Mouse (Mus musculus) lung, embryonic 15.5 days (tissue): ENCODE results near the gene Fcmr. TPM values are rescaled to one million over a fixed set of nuclear protein-coding genes. Genes with fewer than 3 reads are reported as not detected.

Experiments
- ATAC-seq: fragments of 200-750 bp; cut with Nextera tagmentation; 2 replicates; pipeline ENCODE4 v1.8.0; 2017; ENCODE audit warnings: moderate number of reproducible peaks, borderline replicate concordance; ENCODE audit not compliant: low FRiP score, low TSS enrichment; ENCODE audit errors: extremely low read depth
- H3K27ac ChIP-seq: fragments of 300-500 bp; sonication (generic); 2 replicates; pipeline ENCODE4 v1.5.1; 2015; ENCODE audit warnings: moderate library complexity, mild to moderate bottlenecking, inconsistent platforms
- H3K27me3 ChIP-seq: fragments of 300-500 bp; sonication (generic); 2 replicates; pipeline ENCODE4 v1.6.1; 2015; ENCODE audit warnings: inconsistent platforms
- H3K36me3 ChIP-seq: fragments of 300-500 bp; sonication (generic); 2 replicates; pipeline ENCODE4 v1.6.1; 2015; ENCODE audit warnings: inconsistent platforms
- H3K4me1 ChIP-seq: fragments of 300-500 bp; sonication (generic); 2 replicates; pipeline ENCODE4 v1.6.1; 2015; ENCODE audit warnings: inconsistent platforms
- H3K4me2 ChIP-seq: fragments of 300-500 bp; sonication (generic); 2 replicates; pipeline ENCODE4 v1.6.1; 2015; ENCODE audit warnings: inconsistent platforms, mild to moderate bottlenecking, moderate library complexity
- H3K4me3 ChIP-seq: fragments of 300-500 bp; sonication (generic); 2 replicates; pipeline ENCODE4 v1.5.1; 2015; ENCODE audit warnings: mild to moderate bottlenecking, inconsistent platforms
- H3K9ac ChIP-seq: fragments of 300-500 bp; sonication (generic); 2 replicates; pipeline ENCODE4 v1.6.1; 2015; ENCODE audit warnings: inconsistent platforms
- H3K9me3 ChIP-seq: fragments of 300-500 bp; sonication (generic); 2 replicates; pipeline ENCODE4 v1.6.1; 2016; ENCODE audit warnings: inconsistent platforms
- whole genome bisulfite sequencing: fragments of 180-500 bp; shearing (Covaris S2); methylation state at CpG from one replicate; pipeline ENCODE4 v1.1.7; 2015; 5-methylcytosine and 5-hydroxymethylcytosine counted together
- polyA plus RNA-seq: library from polyadenylated mRNA; unstranded; fragments of >200 nt; fragmentation: Nextera tagmentation; extraction: Ambion mirVana; gene quantifications from 2 replicates; pipeline ENCODE4 v1.2.1, GENCODE M21; 2015

Gene Fcmr
- polyA plus RNA-seq, 1 experiment from 2014 or later: not detected

DNA sequence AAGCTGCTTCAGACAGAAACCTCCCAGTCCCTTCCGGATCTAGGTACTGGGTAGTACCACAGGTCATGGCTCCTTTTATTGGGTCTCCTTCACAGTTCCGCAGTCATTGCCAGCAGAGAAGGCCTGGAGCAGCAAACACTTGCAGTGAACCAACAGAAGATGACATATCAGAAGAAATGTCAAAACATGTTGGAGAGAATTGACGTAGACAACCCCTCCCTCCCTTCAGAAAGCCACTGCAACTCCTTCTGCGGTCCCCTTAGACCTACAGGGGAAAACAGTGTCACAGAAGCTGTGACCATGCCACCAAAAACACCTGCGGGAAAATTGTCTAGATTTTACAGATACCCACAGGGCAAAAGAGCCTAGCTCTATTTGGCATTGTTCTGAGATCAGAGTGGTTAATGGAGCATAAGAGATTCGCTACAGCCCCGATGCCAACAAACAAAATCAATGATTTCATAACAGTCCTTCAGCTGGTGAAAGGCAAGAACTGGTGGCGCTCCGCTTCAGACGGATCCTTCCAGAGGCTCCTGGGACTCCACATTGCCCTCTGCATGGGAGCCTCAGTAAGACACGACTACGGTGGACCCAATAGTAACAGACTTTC, 46.0 kb downstream of the Fcmr start, which contains the start of gene Il20:
Gene Il20, minus strand, starts transcription at position 51 of the 610 bp plus-strand sequence.
- H3K27ac ChIP-seq: no peak within 1 kb of the TSS
- H3K4me1 ChIP-seq: no peaks in the 10 kb centered on the region
- H3K9ac ChIP-seq: no peak within 1 kb of the TSS
- no peaks in the 10 kb centered on the region for H3K36me3 ChIP-seq
- 80% methylated on average over 12 of the region's 12 CpGs for WGBS
- H3K9me3 ChIP-seq: no peaks in the 10 kb centered on the region
- ATAC-seq: no peak
- no peak within 1 kb of the TSS for H3K4me3 ChIP-seq
- no peaks in the 10 kb centered on the region for H3K27me3 ChIP-seq
- no peak within 1 kb of the TSS for H3K4me2 ChIP-seq

GRCm38 (mm10) chr1:130918323-130918980, 53.0 kb downstream of the Fcmr start:
- ATAC-seq: no peak
- no peaks in the 10 kb centered on the region for H3K9me3 ChIP-seq
- WGBS: 6% methylated on average over 1 of the region's 1 CpGs
- H3K27me3 ChIP-seq: no peaks in the 10 kb centered on the region
- H3K4me3 ChIP-seq: no peak overlapping the region
- H3K36me3 ChIP-seq: no peaks in the 10 kb centered on the region
- no peak overlapping the region for H3K4me2 ChIP-seq
- H3K9ac ChIP-seq: no peak overlapping the region
- H3K27ac ChIP-seq: no peak overlapping the region
- H3K4me1 ChIP-seq: no peaks in the 10 kb centered on the region

DNA sequence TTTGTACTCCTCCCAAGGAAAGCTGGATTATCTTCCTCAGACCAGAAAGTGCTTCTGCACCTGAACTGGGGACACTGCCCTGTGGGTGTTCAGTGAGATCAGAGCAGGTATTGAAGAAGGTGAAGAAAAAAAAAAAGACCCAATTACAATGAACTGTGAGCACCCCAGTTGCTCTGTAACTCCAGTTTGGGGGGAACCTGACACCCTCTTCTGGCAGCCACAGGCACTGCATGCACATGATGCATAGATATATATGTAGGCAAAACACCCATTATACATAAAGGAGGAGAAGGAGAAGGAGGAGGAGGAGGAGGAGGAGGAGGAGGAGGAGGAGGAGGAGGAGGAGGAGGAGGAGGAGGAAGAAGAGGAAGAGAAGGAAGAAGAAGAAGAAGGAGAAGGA, 61.0 kb downstream of the Fcmr start:
- Histone ChIP-seq H3K36me3 (no peaks in the 10 kb centered on the region), H3K9ac (no peak overlapping the region), H3K27ac (no peak overlapping the region), H3K27me3 (no peaks in the 10 kb centered on the region), H3K4me1 (no peaks in the 10 kb centered on the region), H3K9me3 (no peaks in the 10 kb centered on the region), H3K4me2 (no peak overlapping the region), H3K4me3 (no peak overlapping the region)
- no peak for ATAC-seq

Other genes starting within 250 kb of the Fcmr start
- gene Zp3r, start 236.0 kb upstream of the Fcmr start, polyA plus RNA-seq: 0.10 and 0.23 TPM in 2 replicates
- gene C4bp, start 204.0 kb upstream of the Fcmr start, polyA plus RNA-seq: not detected in 2 replicates
- gene Gm29427, start 149.9 kb upstream of the Fcmr start, polyA plus RNA-seq: not detected in 2 replicates
- 13.4 and 16.5 TPM in 2 replicates for gene Yod1, start 148.3 kb upstream of the Fcmr start, polyA plus RNA-seq
- 7.9 and 9.5 TPM in 2 replicates for gene Pfkfb2, start 136.4 kb upstream of the Fcmr start, polyA plus RNA-seq
- gene AA986860, start 133.7 kb upstream of the Fcmr start, polyA plus RNA-seq: 10.9 and 13.0 TPM in 2 replicates
- not detected in 2 replicates for gene Fcamr, start 64.8 kb upstream of the Fcmr start, polyA plus RNA-seq
- gene Pigr, start 39.0 kb upstream of the Fcmr start, polyA plus RNA-seq: not detected in 2 replicates
- gene Il24, start 21.8 kb downstream of the Fcmr start, polyA plus RNA-seq: not detected in 2 replicates
- gene Il20, start 45.8 kb downstream of the Fcmr start, polyA plus RNA-seq: not detected in 2 replicates
- not detected in 2 replicates for gene Il19, start 74.4 kb downstream of the Fcmr start, polyA plus RNA-seq
- gene Il10, start 154.2 kb downstream of the Fcmr start, polyA plus RNA-seq: 0.11 and 0.13 TPM in 2 replicates
- 57.9 and 61.0 TPM in 2 replicates for gene Mapkapk2, start 232.2 kb downstream of the Fcmr start, polyA plus RNA-seq